Mouse (Mus musculus): Measurements from ENCODE around the gene Lrrc45.

GRCm38 (mm10) chr11:120719242-120719641, 5.5 kb downstream of the Lrrc45 start:
- no peak for TF ChIP-seq POLR2A (IDR thresholded peaks at IDR 0.05; ENCODE audit: low read depth, low read length)
- TF ChIP-seq IRF4 (IDR thresholded peaks at IDR 0.05; ENCODE audit: low read depth, low read length): no peak
- TF ChIP-seq CTCF (conservative IDR thresholded peaks at IDR 0.05 in 1 of 2, IDR thresholded peaks at IDR 0.05 in 1 of 2; ENCODE audit: low read depth in 2 of 2, low read length in 2 of 2): no peak
- TF ChIP-seq SMC3 (IDR thresholded peaks at IDR 0.05; ENCODE audit: low read depth, low read length): no peak
- TF ChIP-seq EP300 (IDR thresholded peaks at IDR 0.05; ENCODE audit: low read length): no peak
